Mouse (Mus musculus) myocyte (in vitro differentiated cells): ENCODE measurements around the gene Ch25h. TPM values are rescaled to one million over a fixed set of nuclear protein-coding genes. Genes with fewer than 3 reads are reported as not detected.

Experiments used
- H3K27me3 ChIP-seq: one replicate; pipeline ENCODE4 v1.6.1; 2011; ENCODE audit not compliant: control insufficient read depth, insufficient read depth, insufficient read length
- H3K36me3 ChIP-seq: one replicate; pipeline ENCODE4 v1.6.1; 2011; ENCODE audit not compliant: control insufficient read depth, insufficient read depth
- H3K4me2 ChIP-seq: one replicate; pipeline ENCODE4 v1.6.1; 2011; ENCODE audit warnings: low read depth, control low read depth
- H3K4me3 ChIP-seq: one replicate; pipeline ENCODE4 v1.5.1; 2011; ENCODE audit warnings: mild to moderate bottlenecking, control low read depth, moderate library complexity
- H3K79me2 ChIP-seq: one replicate; pipeline ENCODE4 v1.6.1; 2011; ENCODE audit not compliant: control insufficient read depth, insufficient read depth
- H3ac ChIP-seq: one replicate; pipeline ENCODE4 v1.6.1; 2011; ENCODE audit not compliant: control insufficient read depth, insufficient read length
- CEBPB ChIP-seq: IDR thresholded peaks from 2 replicates; pipeline ENCODE4 v1.6.1; 2011; ENCODE audit warnings: mild to moderate bottlenecking, moderate library complexity; ENCODE audit not compliant: poor library complexity, insufficient read depth, severe bottlenecking
- E2F4 ChIP-seq: IDR thresholded peaks from one replicate; pipeline ENCODE4 v1.6.1; 2011; ENCODE audit warnings: mild to moderate bottlenecking, control low read depth, moderate library complexity; ENCODE audit not compliant: insufficient read depth
- MAX ChIP-seq: IDR thresholded peaks from one replicate; pipeline ENCODE4 v1.6.1; 2011; ENCODE audit warnings: low read depth, mild to moderate bottlenecking, control low read depth
- MYOD1 ChIP-seq, 3 experiments: IDR thresholded peaks; one replicate each; pipeline ENCODE4 v1.6.1; 2011; ENCODE audit warnings: control low read depth in 2 of 3, low read depth in 2 of 3, mild to moderate bottlenecking in 2 of 3, moderate library complexity in 1 of 3; ENCODE audit not compliant: insufficient read length in 2 of 3, control insufficient read depth in 1 of 3
- MYOG ChIP-seq, 3 experiments: IDR thresholded peaks; one replicate each; pipeline ENCODE4 v1.6.1; 2011; ENCODE audit warnings: control low read depth in 2 of 3, low read depth in 2 of 3, mild to moderate bottlenecking in 2 of 3; ENCODE audit not compliant: insufficient read length in 2 of 3, control insufficient read depth in 1 of 3, insufficient read depth in 1 of 3
- POLR2A ChIP-seq: IDR thresholded peaks from one replicate; pipeline ENCODE4 v1.6.1; 2011; ENCODE audit warnings: low read depth, mild to moderate bottlenecking, control low read depth, moderate library complexity; ENCODE audit not compliant: insufficient read length
- POLR2AphosphoS2 ChIP-seq: IDR thresholded peaks from one replicate; pipeline ENCODE4 v1.6.1; 2011; ENCODE audit warnings: low read depth, control low read depth; ENCODE audit not compliant: insufficient read length
- REST ChIP-seq: IDR thresholded peaks from one replicate; pipeline ENCODE4 v1.6.1; 2011; ENCODE audit warnings: mild to moderate bottlenecking, control low read depth, moderate library complexity; ENCODE audit not compliant: insufficient read depth, insufficient read length
- SRF ChIP-seq: IDR thresholded peaks from one replicate; pipeline ENCODE4 v1.6.1; 2011; ENCODE audit warnings: low read depth; ENCODE audit not compliant: control insufficient read depth, insufficient read length
- TCF12 ChIP-seq: IDR thresholded peaks from one replicate; pipeline ENCODE4 v1.6.1; 2011; ENCODE audit warnings: mild to moderate bottlenecking, control low read depth; ENCODE audit not compliant: poor library complexity, insufficient read depth, severe bottlenecking
- TCF3 ChIP-seq: IDR thresholded peaks from one replicate; pipeline ENCODE4 v1.6.1; 2011; ENCODE audit warnings: low read depth, control low read depth; ENCODE audit not compliant: insufficient read length
- USF1 ChIP-seq: IDR thresholded peaks from one replicate; pipeline ENCODE4 v1.6.1; 2011; ENCODE audit warnings: low read depth, mild to moderate bottlenecking, control low read depth, moderate library complexity
- polyA plus RNA-seq: library from polyadenylated mRNA; unstranded; fragments of >200 nt; fragmentation: generic; extraction: Trizol; gene quantifications from one replicate; pipeline ENCODE4 v1.2.1, GENCODE M21; 2012; ENCODE audit warnings: missing spikeins

Ch25h gene
- 9.9 TPM for polyA plus RNA-seq

DNA sequence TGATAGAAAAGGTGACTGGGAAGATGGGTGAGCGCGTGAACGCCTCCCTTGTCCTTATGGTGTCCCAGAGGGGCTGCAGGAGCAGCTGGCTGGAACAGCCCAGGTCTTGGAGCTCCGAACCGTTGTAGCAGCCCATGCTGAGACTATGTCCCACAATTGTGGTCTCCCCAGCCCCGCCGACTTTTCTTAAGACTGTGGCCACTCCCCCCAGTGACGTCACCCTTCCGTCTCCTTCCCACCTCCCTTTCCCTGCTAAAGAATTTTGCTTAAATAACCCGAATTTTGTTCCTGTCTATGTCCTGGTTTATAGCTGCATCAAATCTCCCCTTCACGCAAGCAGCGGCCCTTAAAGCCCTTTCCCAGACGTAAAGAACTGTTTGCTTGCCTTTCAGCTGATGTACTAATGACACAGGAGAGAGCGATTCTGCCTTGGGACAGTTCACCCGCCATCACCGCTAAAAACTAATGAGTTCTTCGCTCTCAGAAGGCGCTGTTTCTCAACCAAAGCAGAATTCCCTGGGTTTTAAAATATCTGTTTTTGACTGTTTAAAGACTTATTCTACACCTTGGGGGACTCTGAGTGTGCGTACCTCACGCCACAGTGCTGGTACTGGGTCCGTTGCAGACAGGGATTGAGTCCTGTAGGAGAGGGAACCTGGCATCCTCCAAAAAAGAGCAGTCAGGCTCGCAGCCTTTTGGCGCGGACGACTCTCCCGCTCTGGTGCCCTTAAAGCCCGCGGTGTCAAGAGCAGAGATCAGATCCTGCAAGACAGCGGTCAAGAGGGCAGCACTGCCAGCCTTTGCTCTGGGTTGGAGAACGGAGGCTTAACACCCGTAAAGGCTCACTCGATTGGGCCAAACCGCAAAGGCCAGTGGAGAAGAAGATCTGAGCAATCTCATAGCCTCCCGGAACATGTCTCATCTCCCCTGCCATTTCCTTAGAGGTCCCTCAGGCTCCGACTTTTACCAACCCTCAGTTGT lies at the start of gene Ch25h:
TSS of gene Ch25h (minus strand) at position 174 of the 981 bp plus-strand sequence.
- TF ChIP-seq CEBPB (no peak), POLR2A (peak; percentile 85), SRF (no peak), POLR2AphosphoS2 (peak; percentile 91)
- Histone ChIP-seq H3K4me3 (peak within 1 kb of the TSS; percentile 53), H3K27me3 (no peaks in the 10 kb centered on the region), H3K36me3 (no peaks in the 10 kb centered on the region), H3K4me2 (peak within 1 kb of the TSS; percentile 99), H3K79me2 (no peaks in the 10 kb centered on the region), H3ac (peak within 1 kb of the TSS; percentile 0)

- H3ac ChIP-seq = no peak overlapping the region
- H3K4me2 ChIP-seq = no peak overlapping the region
- no peak for TF ChIP-seq TCF12
- no peak for TF ChIP-seq POLR2A
- no peak for TF ChIP-seq SRF
- TF ChIP-seq REST = no peak
- TF ChIP-seq USF1 = no peak
- no peak for TF ChIP-seq TCF3
- no peak for TF ChIP-seq CEBPB
- TF ChIP-seq MYOD1 (IDR thresholded peaks at IDR 0.05; ENCODE audit: control insufficient read depth in 1 of 3, insufficient read length in 2 of 3, low read depth in 2 of 3) = no peak
- no peaks in the 10 kb centered on the region for H3K79me2 ChIP-seq
- H3K4me3 ChIP-seq = no peak overlapping the region
- H3K36me3 ChIP-seq = no peaks in the 10 kb centered on the region
- no peaks in the 10 kb centered on the region for H3K27me3 ChIP-seq
These were observed 49.7 kb upstream of the Ch25h start for GRCm38 (mm10) chr19:34524646-34525045.

- H3K4me2 ChIP-seq = no peak overlapping the region
- H3K36me3 ChIP-seq = no peaks in the 10 kb centered on the region
- H3K79me2 ChIP-seq = no peaks in the 10 kb centered on the region
- no peak overlapping the region for H3ac ChIP-seq
- TF ChIP-seq CEBPB = no peak
- no peak for TF ChIP-seq POLR2A
- no peak for TF ChIP-seq E2F4
- TF ChIP-seq POLR2AphosphoS2 = no peak
- TF ChIP-seq MYOD1 (IDR thresholded peaks at IDR 0.05; ENCODE audit: control insufficient read depth in 1 of 3, insufficient read length in 2 of 3, low read depth in 2 of 3) = no peak
- no peak for TF ChIP-seq TCF3
- no peak for TF ChIP-seq TCF12
- no peak for TF ChIP-seq USF1
- TF ChIP-seq SRF = no peak
- no peak for TF ChIP-seq MAX
- no peak for TF ChIP-seq MYOG (IDR thresholded peaks at IDR 0.05; ENCODE audit: control insufficient read depth in 1 of 3, insufficient read depth in 1 of 3, insufficient read length in 2 of 3, low read depth in 2 of 3)
- no peak for TF ChIP-seq REST
- H3K27me3 ChIP-seq = no peaks in the 10 kb centered on the region
- no peak overlapping the region for H3K4me3 ChIP-seq
These were observed 48.3 kb upstream of the Ch25h start for GRCm38 (mm10) chr19:34523106-34523725.

DNA sequence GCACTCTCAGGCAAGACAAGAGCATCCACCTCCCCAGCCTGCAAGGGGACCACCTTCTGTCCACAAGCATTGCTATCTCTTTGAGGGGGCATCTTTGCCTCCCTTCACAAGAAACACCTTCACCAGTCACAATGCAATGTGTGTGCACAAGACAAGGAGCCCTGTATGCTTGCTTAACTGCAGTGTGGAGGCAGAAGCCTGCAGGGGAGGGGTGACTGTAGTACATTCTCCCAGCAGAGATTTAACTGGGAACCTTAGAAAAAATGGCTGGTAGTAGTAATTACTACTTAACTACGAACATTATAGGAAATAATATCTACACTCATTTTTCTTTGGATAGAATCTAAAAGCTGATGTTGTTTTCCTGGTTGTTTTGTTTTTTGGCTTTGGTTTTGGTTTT lies 47.0 kb upstream of the Ch25h start:
- Histone ChIP-seq H3K4me2 (no peak overlapping the region), H3K27me3 (no peaks in the 10 kb centered on the region), H3ac (no peak overlapping the region), H3K4me3 (no peak overlapping the region), H3K36me3 (no peaks in the 10 kb centered on the region), H3K79me2 (no peaks in the 10 kb centered on the region)
- no peak for TF ChIP-seq MYOG (IDR thresholded peaks at IDR 0.05; ENCODE audit: control insufficient read depth in 1 of 3, insufficient read depth in 1 of 3, insufficient read length in 2 of 3, low read depth in 2 of 3)
- TF ChIP-seq MYOD1 (IDR thresholded peaks at IDR 0.05; ENCODE audit: control insufficient read depth in 1 of 3, insufficient read length in 2 of 3, low read depth in 2 of 3) = no peak
- TF ChIP-seq TCF12 = no peak
- no peak for TF ChIP-seq E2F4
- TF ChIP-seq MAX = no peak
- TF ChIP-seq USF1 = no peak
- TF ChIP-seq POLR2A = no peak
- TF ChIP-seq POLR2AphosphoS2 = no peak
- TF ChIP-seq TCF3 = no peak
- TF ChIP-seq SRF = no peak
- no peak for TF ChIP-seq REST
